Mouse (Mus musculus) heart, embryonic 14.5 days (tissue): ENCODE data around the gene Cdk13. TPM values are rescaled to one million over a fixed set of nuclear protein-coding genes. Genes with fewer than 3 reads are reported as not detected.
A peak's percentile ranks its signal among the peaks of the same experiment; 100 is the strongest.

Source experiments
- ATAC-seq: fragments of 200-750 bp; cut with Nextera tagmentation; 2 replicates; pipeline ENCODE4 v1.8.0; 2017; ENCODE audit warnings: low read depth, moderate TSS enrichment; ENCODE audit not compliant: insufficient number of reproducible peaks, insufficient read depth, low FRiP score
- H3K27ac ChIP-seq, 2 experiments: fragments of 200-500 bp in 1 of 2; fragments of 300-500 bp in 1 of 2; sonication (generic) in 1 of 2; replicated peaks in 1 of 2; 2 replicates each; pipeline ENCODE4 v1.5.1; 2012 to 2014; ENCODE audit warnings: low read depth in 2 of 2, low read length in 2 of 2, control low read depth in 1 of 2, mild to moderate bottlenecking in 1 of 2, mixed read lengths in 1 of 2; ENCODE audit not compliant: control insufficient read depth in 1 of 2, insufficient read depth in 1 of 2
- H3K27me3 ChIP-seq: fragments of 300-500 bp; sonication (generic); 2 replicates; pipeline ENCODE4 v1.6.1; 2014; ENCODE audit warnings: mild to moderate bottlenecking, low read length, control low read depth; ENCODE audit not compliant: control insufficient read depth, insufficient read depth
- H3K36me3 ChIP-seq: fragments of 300-500 bp; sonication (generic); 2 replicates; pipeline ENCODE4 v1.6.1; 2014; ENCODE audit warnings: mild to moderate bottlenecking, control low read depth, low read length, mixed read lengths; ENCODE audit not compliant: control insufficient read depth, insufficient read depth
- H3K4me1 ChIP-seq, 2 experiments: fragments of 200-500 bp in 1 of 2; fragments of 300-500 bp in 1 of 2; sonication (generic) in 1 of 2; 2 replicates each; pipeline ENCODE4 v1.6.1; 2012 to 2014; ENCODE audit warnings: low read length in 2 of 2, control low read depth in 1 of 2, mixed read lengths in 1 of 2; ENCODE audit not compliant: control insufficient read depth in 2 of 2, insufficient read depth in 2 of 2
- H3K4me2 ChIP-seq: fragments of 300-500 bp; sonication (generic); 2 replicates; pipeline ENCODE4 v1.6.1; 2014; ENCODE audit warnings: mild to moderate bottlenecking, low read length
- H3K4me3 ChIP-seq, 2 experiments: fragments of 200-500 bp in 1 of 2; fragments of 300-500 bp in 1 of 2; sonication (generic) in 1 of 2; 2 replicates each; pipeline ENCODE4 v1.5.1; 2012 to 2014; ENCODE audit warnings: low read length in 2 of 2, mild to moderate bottlenecking in 2 of 2, control low read depth in 1 of 2, low read depth in 1 of 2, moderate library complexity in 1 of 2; ENCODE audit not compliant: control insufficient read depth in 1 of 2, insufficient read depth in 1 of 2
- H3K9ac ChIP-seq: fragments of 300-500 bp; sonication (generic); 2 replicates; pipeline ENCODE4 v1.6.1; 2014; ENCODE audit warnings: mild to moderate bottlenecking, low read length
- H3K9me3 ChIP-seq: fragments of 300-500 bp; sonication (generic); 2 replicates; pipeline ENCODE4 v1.6.1; 2016; ENCODE audit warnings: low read length, control low read depth; ENCODE audit not compliant: control insufficient read depth
- WGBS: fragments of 180-500 bp; shearing (Covaris S2); extraction: QIAGEN DNeasy Blood & Tissue Kit; methylation state at CpG from one replicate; pipeline ENCODE4 v1.1.7; 2014; 5-methylcytosine and 5-hydroxymethylcytosine counted together
- microRNA counts: library from miRNA; unstranded; fragments of <30 nt; microRNA quantifications from one replicate; lab custom pipeline; 2016
- microRNA-seq: library from miRNA; unstranded; fragments of <30 nt; microRNA quantifications from one replicate; pipeline ENCODE4, GENCODE M21; 2016
- polyA plus RNA-seq: library from polyadenylated mRNA; unstranded; fragments of >200 nt; fragmentation: Nextera tagmentation; extraction: Ambion mirVana; gene quantifications from 2 replicates; pipeline ENCODE4 v1.2.1, GENCODE M21; 2014

The Cdk13 gene
- polyA plus RNA-seq, 1 experiment from 2014 or later: 17.8 TPM

DNA sequence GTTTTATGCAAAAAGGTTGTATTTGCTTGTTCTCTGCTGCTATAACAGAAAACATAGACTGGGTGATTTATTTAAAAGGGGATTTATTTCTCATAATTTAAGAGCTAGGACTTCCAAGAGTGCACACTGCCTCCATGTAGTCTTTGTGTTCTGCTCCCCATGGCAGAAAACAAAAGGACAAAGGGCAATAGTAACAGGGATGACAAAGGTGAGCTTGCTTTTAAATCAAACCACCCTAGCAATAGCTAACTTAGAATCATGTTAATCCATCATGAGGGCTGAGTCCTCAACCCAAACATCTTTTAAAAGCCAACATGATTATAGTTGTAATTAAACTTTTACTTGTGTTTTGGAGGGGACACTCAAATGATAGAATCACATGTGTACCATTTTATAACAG is 115.4 kb downstream of the Cdk13 start:
- H3K9ac ChIP-seq: no peak overlapping the region
- H3K4me1 ChIP-seq: peaks cover 2 to 4% of the 10 kb centered on the region in 2 experiments; a peak in 2 of 4 replicates
- H3K36me3 ChIP-seq: no peaks in the 10 kb centered on the region
- no peaks in the 10 kb centered on the region for H3K27me3 ChIP-seq
- no peak overlapping the region for H3K27ac ChIP-seq
- no peak overlapping the region for H3K4me2 ChIP-seq
- no peak for ATAC-seq
- H3K4me3 ChIP-seq: no peak overlapping the region
- no peaks in the 10 kb centered on the region for H3K9me3 ChIP-seq

DNA sequence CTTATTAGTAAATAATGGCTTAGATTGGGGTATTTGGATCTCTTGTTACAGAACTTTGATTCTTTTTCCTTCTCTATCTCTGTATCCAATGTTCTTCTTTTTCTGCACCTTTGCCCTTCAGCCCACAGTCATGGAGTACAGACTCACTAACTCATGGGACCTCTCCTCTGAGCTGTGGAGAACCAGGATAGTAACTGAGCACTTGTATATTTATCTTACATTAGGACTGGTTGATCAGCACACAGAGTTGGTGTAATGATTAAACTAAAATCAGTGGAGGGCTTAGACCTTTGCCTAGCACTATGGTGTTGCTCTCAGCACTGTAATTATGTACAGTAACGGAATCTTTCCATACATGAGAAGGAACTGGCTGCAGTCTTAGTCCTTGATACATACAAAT is 133.8 kb downstream of the Cdk13 start:
- H3K9ac ChIP-seq: no peak overlapping the region
- H3K36me3 ChIP-seq: no peaks in the 10 kb centered on the region
- no peak overlapping the region for H3K4me2 ChIP-seq
- no peak for ATAC-seq
- H3K4me3 ChIP-seq: no peak overlapping the region
- no peaks in the 10 kb centered on the region for H3K27me3 ChIP-seq
- no peaks in the 10 kb centered on the region for H3K4me1 ChIP-seq
- H3K27ac ChIP-seq: no peak overlapping the region
- 57% methylated on average over 1 of the region's 1 CpGs for WGBS
- H3K9me3 ChIP-seq: no peaks in the 10 kb centered on the region

DNA sequence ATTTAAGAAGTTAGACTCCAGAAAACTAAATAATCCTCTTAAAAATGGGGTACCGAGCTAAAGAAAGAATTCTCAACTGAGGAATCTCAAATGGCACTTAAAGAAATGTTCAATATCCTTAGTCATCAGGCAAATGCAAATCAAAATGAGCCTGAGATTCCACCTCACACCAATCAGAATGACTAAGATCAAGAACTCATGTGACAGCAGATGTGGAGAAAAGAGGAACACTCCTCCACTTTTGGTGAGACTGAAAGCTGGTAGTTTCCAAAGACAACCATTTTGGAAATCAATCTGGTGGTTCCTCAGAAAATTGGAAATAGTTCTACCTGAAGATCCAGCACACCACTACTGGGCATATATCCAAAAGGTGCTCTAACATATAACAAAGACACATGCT is 137.5 kb downstream of the Cdk13 start:
- ATAC-seq: no peak
- no peak overlapping the region for H3K9ac ChIP-seq
- no peak overlapping the region for H3K4me3 ChIP-seq
- H3K36me3 ChIP-seq: no peaks in the 10 kb centered on the region
- WGBS: 84% methylated on average over 1 of the region's 1 CpGs
- H3K4me2 ChIP-seq: no peak overlapping the region
- H3K27me3 ChIP-seq: no peaks in the 10 kb centered on the region
- no peaks in the 10 kb centered on the region for H3K9me3 ChIP-seq
- H3K27ac ChIP-seq: no peak overlapping the region
- H3K4me1 ChIP-seq: no peaks in the 10 kb centered on the region

MicroRNA genes within 50 kb of the gene (microRNA counts, 519-probe panel; counts per million panel counts)
- microRNA mmu-miR-466i (lab: Ali Mortazavi, UCI): 322 counts per million, percentile 70 among the panel's probes with 10 or more counts

Small RNAs within 50 kb of the gene (microRNA-seq; reads per million reads assigned to microRNA genes)
- gene Mir466i: not detected

Other genes starting within 250 kb of the Cdk13 start
- gene Mplkip, start 109.9 kb downstream of the Cdk13 start, polyA plus RNA-seq: 31.8 and 38.6 TPM in 2 replicates
- gene Sugct, start 109.5 kb downstream of the Cdk13 start, polyA plus RNA-seq: 4.8 and 6.0 TPM in 2 replicates
- 83.7 and 85.2 TPM in 2 replicates for gene Rala, start 139.1 kb upstream of the Cdk13 start, polyA plus RNA-seq
- 74.9 and 79.7 TPM in 2 replicates for gene Yae1d1, start 188.3 kb upstream of the Cdk13 start, polyA plus RNA-seq